Mouse (Mus musculus): Measurements from ENCODE around the gene Kcnk5.

DNA sequence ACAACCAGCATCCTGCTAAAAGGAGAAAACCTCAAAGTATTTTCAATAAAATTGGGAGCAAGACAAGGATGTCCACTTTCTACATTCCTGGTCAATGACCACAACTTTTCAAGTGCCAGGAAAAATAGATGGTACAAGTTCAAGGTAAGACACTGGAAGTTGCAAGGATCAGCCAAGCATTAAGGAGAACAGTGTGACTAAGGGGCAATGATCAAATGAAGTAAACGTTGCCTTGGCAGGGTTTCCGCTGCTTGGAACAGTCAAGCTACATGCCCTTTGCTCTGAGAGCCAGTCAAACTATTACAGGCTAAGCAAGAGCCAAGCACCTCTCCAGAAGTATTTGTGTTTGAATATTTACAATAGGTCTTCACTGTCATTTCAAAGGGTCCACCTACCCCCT, 8.1 kb upstream of the Kcnk5 start:
- TF ChIP-seq CTCF (IDR thresholded peaks at IDR 0.05) (no peak), EP300 (IDR thresholded peaks at IDR 0.05) (no peak)
